Comparison of ENCODE assay signal across 19 mouse cellular contexts in genomic region chr5:136353114-136353513, GRCm38 (mm10).
DNase-seq lines count a peak whose midpoint lies in the region; ATAC-seq lines count a peak whose summit lies in the region.
"Had no signal": no experiment of that assay in that cellular context is flagged by ENCODE, and none has a peak within 500 bp of the region (broad histone marks: within the 10 kb centered on the region; RNA-seq: fewer than 3 reads in every experiment).

No protein-coding gene starts in this region.

- H3K4me1 ChIP-seq in forebrain, embryonic 15.5 days: peaks cover 42% of the 10 kb centered on the region
- peaks cover 24% of the 10 kb centered on the region for H3K4me1 ChIP-seq in forebrain, embryonic 10.5 days
- peaks cover 11% of the 10 kb centered on the region for H3K4me1 ChIP-seq in neural tube, embryonic 11.5 days (ENCODE audit: control insufficient read depth, insufficient read depth, low read length)
- H3K4me1 ChIP-seq in hindbrain, embryonic 14.5 days (replicated peaks; ENCODE audit: control insufficient read depth, insufficient read depth, low read length): peaks cover 31% of the 10 kb centered on the region

- 16% methylated on average over 8 of the region's 8 CpGs for WGBS in forebrain, embryonic 15.5 days
- 39% methylated on average over 8 of the region's 8 CpGs for WGBS in forebrain, embryonic 10.5 days
- 26% methylated on average over 8 of the region's 8 CpGs for WGBS in neural tube, embryonic 11.5 days
- 14% methylated on average over 8 of the region's 8 CpGs for whole genome bisulfite sequencing in hindbrain, embryonic 14.5 days

- no peak for DNase-seq in forebrain, embryonic 10.5 days (ENCODE audit: extremely low spot score, low spot score)
- no peak for DNase-seq in neural tube, embryonic 11.5 days (ENCODE audit: low spot score)
- DNase-seq in neural tube, embryonic 10.5 days (ENCODE audit: extremely low spot score, low spot score): no peak
- peak; percentile 54 for DNase-seq in hindbrain, embryonic 14.5 days (ENCODE audit: low spot score)
- DNase-seq in retina, postnatal 1 day: peak; percentile 67
- DNase-seq in frontal cortex, postnatal 10 days (ENCODE audit: low spot score in 2 of 2): no peak
- DNase-seq in heart, postnatal 25 days (ENCODE audit: low spot score): no peak
- DNase-seq: gastrocnemius, postnatal 25 days; kidney, postnatal 36 days; liver; spleen, adult 18-20 months had no signal

- H3K27me3 ChIP-seq in forebrain, embryonic 15.5 days: no peaks in the 10 kb centered on the region
- H3K27me3 ChIP-seq in forebrain, embryonic 10.5 days (ENCODE audit: poor library complexity, severe bottlenecking): no peaks in the 10 kb centered on the region
- H3K27me3 ChIP-seq in neural tube, embryonic 11.5 days (ENCODE audit: control insufficient read depth, insufficient read depth, low read length): no peaks in the 10 kb centered on the region
- no peaks in the 10 kb centered on the region for H3K27me3 ChIP-seq in hindbrain, embryonic 14.5 days (ENCODE audit: control insufficient read depth, insufficient read depth, low read length)
- H3K27me3 ChIP-seq: embryonic facial prominence, embryonic 12.5 days; forebrain, embryonic 13.5 days; heart, embryonic 13.5 days had no signal

- no peaks in the 10 kb centered on the region for H3K9me3 ChIP-seq in forebrain, embryonic 15.5 days
- H3K9me3 ChIP-seq in forebrain, embryonic 10.5 days: no peaks in the 10 kb centered on the region
- no peaks in the 10 kb centered on the region for H3K9me3 ChIP-seq in neural tube, embryonic 11.5 days (ENCODE audit: control insufficient read depth, low read length)
- H3K9me3 ChIP-seq in hindbrain, embryonic 14.5 days (ENCODE audit: control insufficient read depth, low read length): no peaks in the 10 kb centered on the region
- H3K9me3 ChIP-seq: embryonic facial prominence, embryonic 12.5 days; forebrain, embryonic 13.5 days; G1E; heart, embryonic 13.5 days had no signal

- no peak overlapping the region for H3K4me3 ChIP-seq in forebrain, embryonic 15.5 days
- H3K4me3 ChIP-seq in forebrain, embryonic 10.5 days: no peak overlapping the region
- no peak overlapping the region for H3K4me3 ChIP-seq in neural tube, embryonic 11.5 days (ENCODE audit: low read depth, low read length)
- H3K4me3 ChIP-seq in hindbrain, embryonic 14.5 days (replicated peaks; ENCODE audit: low read length): no peak overlapping the region
- H3K4me3 ChIP-seq: embryonic facial prominence, embryonic 12.5 days; forebrain, embryonic 13.5 days; heart, embryonic 13.5 days had no signal

- H3K9ac ChIP-seq in forebrain, embryonic 15.5 days (replicated peaks): no peak overlapping the region
- no peak overlapping the region; the same call in 1 of the 2 replicates for H3K9ac ChIP-seq in neural tube, embryonic 11.5 days (ENCODE audit: low read length)
- no peak overlapping the region for H3K9ac ChIP-seq in hindbrain, embryonic 14.5 days
- H3K9ac ChIP-seq: embryonic facial prominence, embryonic 12.5 days; forebrain, embryonic 13.5 days; heart, embryonic 13.5 days had no signal

- H3K36me3 ChIP-seq in forebrain, embryonic 15.5 days: 0 out of 2 replicates have a peak, but pooled peaks cover 2% of the 10 kb centered on the region
- H3K36me3 ChIP-seq in forebrain, embryonic 10.5 days (replicated peaks): peaks cover 92% of the 10 kb centered on the region
- no peaks in the 10 kb centered on the region for H3K36me3 ChIP-seq in neural tube, embryonic 11.5 days (ENCODE audit: control insufficient read depth, insufficient read depth, low read length)
- H3K36me3 ChIP-seq in hindbrain, embryonic 14.5 days (replicated peaks; ENCODE audit: control insufficient read depth, insufficient read depth): no peaks in the 10 kb centered on the region; the same call in 1 of the 2 replicates
- H3K36me3 ChIP-seq: G1E had no signal

- H3K27ac ChIP-seq in forebrain, embryonic 15.5 days (replicated peaks): 0 out of 2 replicates have a peak overlapping the region, but pooled peaks have one; percentile 17
- no peak overlapping the region for H3K27ac ChIP-seq in forebrain, embryonic 10.5 days
- 0 out of 2 replicates have a peak overlapping the region, but pooled peaks have one; percentile 1 for H3K27ac ChIP-seq in neural tube, embryonic 11.5 days (ENCODE audit: low read depth, low read length)
- peak overlapping the region; percentile 53; the same call in 1 of the 2 replicates for H3K27ac ChIP-seq in hindbrain, embryonic 14.5 days
- H3K27ac ChIP-seq: embryonic facial prominence, embryonic 12.5 days; forebrain, embryonic 13.5 days; heart, embryonic 13.5 days; stomach, postnatal 0 days had no signal

- H3K4me2 ChIP-seq in forebrain, embryonic 15.5 days (replicated peaks): no peak overlapping the region
- H3K4me2 ChIP-seq in neural tube, embryonic 11.5 days (ENCODE audit: low read depth): no peak overlapping the region
- no peak overlapping the region for H3K4me2 ChIP-seq in hindbrain, embryonic 14.5 days (replicated peaks)
- H3K4me2 ChIP-seq: embryonic facial prominence, embryonic 12.5 days; forebrain, embryonic 13.5 days; heart, embryonic 13.5 days had no signal

- no peak for ATAC-seq in forebrain, embryonic 15.5 days (replicated peaks)
- no peak for ATAC-seq in neural tube, embryonic 11.5 days (ENCODE audit: insufficient read depth, low FRiP score, low TSS enrichment)
- ATAC-seq in hindbrain, embryonic 14.5 days (ENCODE audit: low FRiP score): peak; percentile 64; the same call in 1 of the 2 replicates
- ATAC-seq: activated CD4-positive, CD25-positive, alpha-beta regulatory T cell, adult 4 months; forebrain, embryonic 13.5 days; inflammation-experienced regulatory T-cells, adult 6 months had no signal

- intact Hi-C loops in heart, postnatal 25 days (cut with DNase I): no loop called here

Comparison
In these comparisons a context has a peak if more than half of its experiments do, and no peak if none do; other contexts are left out.
1. DNase-seq: peak in hindbrain, embryonic 14.5 days (single experiment) and retina, postnatal 1 day (single experiment); none in forebrain, embryonic 10.5 days (single experiment), neural tube, embryonic 11.5 days (single experiment), neural tube, embryonic 10.5 days (single experiment), frontal cortex, postnatal 10 days (0 of 2) and heart, postnatal 25 days (single experiment).